Mouse (Mus musculus) forebrain, embryonic 12.5 days (tissue): ENCODE data around the gene Ifitm10. TPM values are rescaled to one million over a fixed set of nuclear protein-coding genes. Genes with fewer than 3 reads are reported as not detected.
A peak's percentile ranks its signal among the peaks of the same experiment; 100 is the strongest.
"Not testable (repeated sequence)": the region's sequence is repeated elsewhere in the genome, so short reads cannot be mapped to it uniquely, and the experiment has no call there.

Experiments used
- ATAC-seq: fragments of 200-750 bp; cut with Nextera tagmentation; 2 replicates; pipeline ENCODE4 v1.8.0; 2017; ENCODE audit warnings: moderate TSS enrichment; ENCODE audit not compliant: low FRiP score
- H3K27ac ChIP-seq: fragments of 300-500 bp; sonication (generic); 2 replicates; pipeline ENCODE4 v1.5.1; 2016; ENCODE audit warnings: mild to moderate bottlenecking
- H3K27me3 ChIP-seq: fragments of 300-500 bp; sonication (generic); 2 replicates; pipeline ENCODE4 v1.6.1; 2016; ENCODE audit warnings: mild to moderate bottlenecking
- H3K36me3 ChIP-seq: fragments of 300-500 bp; sonication (generic); replicated peaks from 2 replicates; pipeline ENCODE4 v1.6.1; 2016; ENCODE audit warnings: mild to moderate bottlenecking
- H3K4me1 ChIP-seq: fragments of 300-500 bp; sonication (generic); 2 replicates; pipeline ENCODE4 v1.6.1; 2016
- H3K4me2 ChIP-seq: fragments of 300-500 bp; sonication (generic); 2 replicates; pipeline ENCODE4 v1.6.1; 2016; ENCODE audit warnings: mild to moderate bottlenecking, moderate library complexity
- H3K4me3 ChIP-seq: fragments of 300-500 bp; sonication (generic); replicated peaks from 2 replicates; pipeline ENCODE4 v1.5.1; 2016; ENCODE audit warnings: mild to moderate bottlenecking
- H3K9ac ChIP-seq: fragments of 300-500 bp; sonication (generic); 2 replicates; pipeline ENCODE4 v1.6.1; 2016; ENCODE audit warnings: mild to moderate bottlenecking
- H3K9me3 ChIP-seq: fragments of 300-500 bp; sonication (generic); 2 replicates; pipeline ENCODE4 v1.6.1; 2016
- WGBS: fragments of 180-500 bp; shearing (Covaris S2); methylation state at CpG from one replicate; pipeline ENCODE4 v1.1.7; 2016; 5-methylcytosine and 5-hydroxymethylcytosine counted together
- polyA plus RNA-seq: library from polyadenylated mRNA; unstranded; fragments of >200 nt; fragmentation: Nextera tagmentation; extraction: Ambion mirVana; gene quantifications from 2 replicates; pipeline ENCODE4 v1.2.1, GENCODE M21; 2016

Ifitm10 gene
- 0.34 and 0.45 TPM in 2 replicates for polyA plus RNA-seq

DNA sequence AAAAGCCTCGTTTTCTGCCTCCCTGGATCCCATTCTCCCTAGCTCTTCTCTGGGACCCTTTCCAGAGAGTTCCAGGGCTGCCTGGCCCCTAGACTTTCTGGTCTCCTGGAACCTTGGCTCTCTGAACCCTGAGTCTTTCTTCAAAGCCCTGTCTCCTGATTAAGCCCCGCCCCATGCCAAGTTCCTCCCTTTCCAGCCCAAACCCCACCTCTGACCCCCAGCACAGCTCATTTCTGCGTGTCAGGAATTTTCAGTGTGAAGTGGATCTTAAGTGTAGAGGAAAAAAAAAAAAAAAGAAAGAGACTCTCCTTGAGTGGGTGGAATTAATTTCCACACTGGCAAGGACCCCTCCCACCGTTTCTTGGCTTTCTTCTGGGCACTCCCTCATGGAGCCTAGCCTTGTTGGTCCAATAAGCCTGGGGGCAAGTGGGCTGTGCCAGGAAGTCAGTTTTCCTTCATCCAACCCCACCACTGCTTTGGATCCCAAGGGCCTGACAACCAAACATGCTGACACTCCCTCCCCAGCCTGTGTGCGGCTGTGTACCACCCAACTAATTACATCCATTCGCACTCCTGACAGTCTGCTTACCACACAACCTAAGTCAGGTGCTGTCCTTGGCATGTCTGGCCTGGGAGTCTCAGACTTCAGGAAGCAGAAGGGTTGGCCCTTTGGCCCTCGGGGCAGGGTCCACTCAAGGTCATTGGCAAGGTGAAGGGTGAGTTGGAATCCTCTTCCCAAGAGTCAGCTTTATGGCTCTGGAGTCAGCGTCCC, at the start of gene Ifitm10:
Gene Ifitm10, minus strand, starts transcription at position 113 of the 772 bp plus-strand sequence.
- no peak for ATAC-seq
- Histone ChIP-seq H3K27ac (no peak within 1 kb of the TSS), H3K4me1 (peaks cover 13% of the 10 kb centered on the region), H3K9ac (no peak within 1 kb of the TSS), H3K4me2 (peak within 1 kb of the TSS; percentile 56; the same call in 1 of the 2 replicates), H3K27me3 (peaks cover 55% of the 10 kb centered on the region), H3K4me3 (no peak within 1 kb of the TSS), H3K9me3 (no peaks in the 10 kb centered on the region), H3K36me3 (peaks cover 31% of the 10 kb centered on the region)
- 69% methylated on average over 8 of the region's 8 CpGs for WGBS

DNA sequence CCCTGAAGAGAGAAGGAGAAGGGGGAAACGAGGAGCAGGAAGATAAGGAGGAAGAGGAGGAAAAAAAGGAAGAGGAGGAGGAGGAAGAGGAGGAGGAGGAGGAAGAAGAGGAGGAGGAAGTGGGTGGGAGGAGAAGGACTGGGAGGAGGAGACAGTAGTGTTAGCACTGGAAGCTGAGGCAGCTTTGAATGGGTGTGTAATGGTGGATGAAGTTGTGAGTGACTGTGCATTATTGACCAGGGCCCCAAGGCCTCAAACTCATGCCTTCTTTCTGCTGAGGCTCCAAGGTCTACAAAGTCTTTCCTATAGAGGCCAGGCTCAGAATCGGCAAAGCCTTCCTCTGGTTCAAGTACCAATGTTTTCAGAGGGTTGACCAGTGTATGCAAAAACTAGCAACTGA, 48.3 kb upstream of the Ifitm10 start:
- no peaks in the 10 kb centered on the region for H3K9me3 ChIP-seq
- no peak overlapping the region for H3K27ac ChIP-seq
- WGBS = 81% methylated on average over 2 of the region's 2 CpGs
- no peaks in the 10 kb centered on the region; the same call in 1 of the 2 replicates for H3K4me1 ChIP-seq
- no peak overlapping the region for H3K4me2 ChIP-seq
- H3K36me3 ChIP-seq = no peaks in the 10 kb centered on the region
- ATAC-seq = no peak
- H3K27me3 ChIP-seq = no peaks in the 10 kb centered on the region
- no peak overlapping the region for H3K9ac ChIP-seq
- no peak overlapping the region for H3K4me3 ChIP-seq

DNA sequence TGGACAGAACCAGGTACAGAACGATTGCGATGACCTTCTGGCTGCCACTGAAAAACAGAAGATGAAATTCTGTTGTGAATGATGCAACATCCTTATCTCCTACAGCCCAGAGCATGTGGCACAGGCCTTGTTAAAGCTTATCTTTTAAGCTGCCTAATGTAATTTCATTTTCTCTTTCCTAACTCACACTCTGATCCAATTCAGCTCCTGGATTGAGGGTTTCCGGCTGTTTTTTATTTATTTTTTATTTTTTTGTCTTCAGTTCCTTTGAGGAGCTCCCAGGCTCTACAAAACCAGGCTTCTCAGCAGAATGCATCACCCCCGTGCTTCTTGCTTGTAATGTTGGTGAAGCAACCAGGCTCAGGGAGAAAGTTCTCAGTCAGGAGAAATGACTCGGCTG, 46.3 kb upstream of the Ifitm10 start:
- no peak for ATAC-seq
- Histone ChIP-seq H3K9me3 (no peaks in the 10 kb centered on the region), H3K4me2 (no peak overlapping the region), H3K4me1 (no peaks in the 10 kb centered on the region), H3K27me3 (no peaks in the 10 kb centered on the region), H3K27ac (no peak overlapping the region), H3K4me3 (no peak overlapping the region), H3K9ac (no peak overlapping the region), H3K36me3 (no peaks in the 10 kb centered on the region)
- whole genome bisulfite sequencing = 86% methylated on average over 5 of the region's 5 CpGs

DNA sequence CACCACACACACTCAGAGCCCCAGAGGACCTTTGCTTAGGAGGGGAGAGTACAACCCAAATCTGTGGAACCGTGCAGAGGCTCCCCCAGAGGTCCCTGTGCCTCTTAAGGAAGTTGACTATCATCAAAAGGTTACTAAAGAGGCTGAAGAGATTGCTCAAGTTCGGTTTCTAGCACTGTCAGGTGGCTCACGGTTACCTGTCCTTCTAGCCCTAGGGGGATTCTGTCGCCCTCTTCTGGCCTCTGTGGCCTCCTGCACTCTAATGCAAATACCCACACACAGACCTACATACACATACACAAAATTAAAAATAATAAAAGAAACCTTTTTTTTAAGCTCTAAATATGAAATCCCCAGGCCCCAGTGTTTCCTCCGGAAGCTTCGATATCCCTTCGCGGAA, 45.1 kb upstream of the Ifitm10 start:
- Histone ChIP-seq H3K9ac (no peak overlapping the region), H3K27ac (no peak overlapping the region), H3K9me3 (no peaks in the 10 kb centered on the region), H3K4me2 (no peak overlapping the region), H3K4me3 (no peak overlapping the region), H3K4me1 (no peaks in the 10 kb centered on the region), H3K36me3 (no peaks in the 10 kb centered on the region), H3K27me3 (no peaks in the 10 kb centered on the region)
- WGBS = 96% methylated on average over 8 of the region's 8 CpGs
- no peak for ATAC-seq

DNA sequence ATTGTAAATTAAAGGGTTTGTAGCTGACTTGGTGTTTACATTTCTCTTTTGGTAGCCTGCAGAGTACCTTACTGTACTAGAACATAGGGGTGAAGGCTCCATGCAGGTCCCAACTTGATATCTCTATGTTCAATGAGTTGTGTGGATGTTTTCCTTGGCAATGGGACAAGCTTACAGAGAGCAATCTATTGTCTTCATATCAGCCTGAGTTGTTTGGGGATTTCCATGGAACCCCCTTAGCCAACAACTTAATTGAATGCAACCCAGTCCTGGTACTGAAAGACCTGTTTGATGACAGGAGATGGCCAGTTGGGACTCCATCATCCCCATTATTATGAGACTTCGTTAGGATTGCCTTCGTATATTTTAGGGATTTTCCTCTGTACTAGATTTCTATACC, 44.5 kb upstream of the Ifitm10 start:
- 91% methylated on average over 2 of the region's 2 CpGs for WGBS

DNA sequence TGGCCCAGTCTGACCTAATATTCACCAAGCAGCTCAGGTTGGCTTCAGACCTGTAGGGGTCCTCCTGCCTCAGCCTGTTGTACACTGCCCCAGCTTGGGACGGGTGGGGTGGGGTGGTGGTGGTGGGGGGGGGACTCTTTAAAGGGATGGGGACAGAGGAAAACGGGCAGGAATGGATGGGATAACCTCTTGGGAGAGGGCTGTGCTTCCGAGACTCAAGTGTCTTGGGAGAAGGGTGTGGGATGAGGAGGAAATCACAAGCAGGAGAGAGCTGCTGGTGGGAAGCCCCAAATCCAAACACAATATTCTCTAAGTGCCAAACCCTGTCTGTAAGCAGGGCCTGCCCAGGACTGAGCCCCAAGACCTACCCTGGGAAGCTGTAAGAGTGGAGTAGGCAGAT, 42.7 kb upstream of the Ifitm10 start:
- Histone ChIP-seq H3K36me3 (no peaks in the 10 kb centered on the region), H3K9me3 (no peaks in the 10 kb centered on the region), H3K9ac (no peak overlapping the region), H3K27me3 (no peaks in the 10 kb centered on the region), H3K4me2 (no peak overlapping the region), H3K4me3 (no peak overlapping the region), H3K4me1 (no peaks in the 10 kb centered on the region), H3K27ac (no peak overlapping the region)
- ATAC-seq = no peak
- WGBS = 81% methylated on average over 3 of the region's 3 CpGs

More for the DNA sequence above, 44.5 kb upstream of the Ifitm10 start:
- Histone ChIP-seq H3K36me3 (no peaks in the 10 kb centered on the region), H3K4me2 (no peak overlapping the region), H3K27ac (no peak overlapping the region), H3K9me3 (no peaks in the 10 kb centered on the region), H3K4me3 (no peak overlapping the region), H3K4me1 (no peaks in the 10 kb centered on the region), H3K9ac (no peak overlapping the region), H3K27me3 (no peaks in the 10 kb centered on the region)
- ATAC-seq = no peak

DNA sequence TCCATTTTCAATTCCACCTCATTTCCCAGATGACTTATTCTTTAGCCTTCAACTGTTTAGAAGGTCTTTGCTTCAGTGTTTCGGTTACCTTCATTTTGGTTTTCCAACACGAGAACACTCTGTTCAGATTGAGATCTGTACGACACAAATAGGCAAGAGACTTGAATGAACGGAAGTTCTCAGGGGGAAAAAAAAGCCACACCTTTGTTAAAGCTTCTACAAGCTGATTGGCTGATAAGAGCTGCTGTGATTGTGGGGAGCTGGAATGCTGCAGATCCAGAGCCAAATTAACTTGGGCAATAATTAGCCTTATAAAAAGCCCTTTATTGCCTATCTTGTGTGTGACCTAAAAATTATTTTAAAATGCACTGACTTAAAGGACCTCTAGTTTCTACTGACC, 41.8 kb upstream of the Ifitm10 start:
- no peaks in the 10 kb centered on the region for H3K9me3 ChIP-seq
- H3K4me2 ChIP-seq = no peak overlapping the region
- no peaks in the 10 kb centered on the region for H3K27me3 ChIP-seq
- H3K9ac ChIP-seq = no peak overlapping the region
- no peak overlapping the region for H3K27ac ChIP-seq
- H3K36me3 ChIP-seq = no peaks in the 10 kb centered on the region
- no peak for ATAC-seq
- WGBS = 52% methylated on average over 4 of the region's 4 CpGs
- H3K4me1 ChIP-seq = no peaks in the 10 kb centered on the region
- no peak overlapping the region for H3K4me3 ChIP-seq

DNA sequence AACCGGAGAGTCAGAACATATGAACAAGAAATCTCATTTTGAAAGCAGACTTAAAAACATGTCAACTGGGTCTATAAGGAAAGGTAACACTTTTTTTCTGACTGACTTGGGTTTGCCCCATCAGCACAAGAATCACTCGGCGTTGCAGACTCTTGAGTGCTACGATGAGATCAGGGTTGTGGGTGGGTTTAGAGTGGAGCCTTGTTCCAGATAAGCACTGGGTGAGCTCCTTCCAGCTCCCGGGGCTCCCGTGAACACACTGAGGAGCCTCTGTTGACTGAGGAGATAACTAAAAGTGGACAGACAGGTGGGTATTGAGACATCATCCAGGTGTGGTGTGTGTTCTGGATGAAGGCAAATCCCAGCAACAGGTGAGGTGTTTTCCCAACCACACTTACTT, 39.7 kb upstream of the Ifitm10 start:
- no peaks in the 10 kb centered on the region for H3K27me3 ChIP-seq
- no peak overlapping the region for H3K4me3 ChIP-seq
- H3K27ac ChIP-seq = no peak overlapping the region
- ATAC-seq = no peak
- no peaks in the 10 kb centered on the region for H3K36me3 ChIP-seq
- H3K4me1 ChIP-seq = no peaks in the 10 kb centered on the region
- no peak overlapping the region for H3K9ac ChIP-seq
- no peak overlapping the region for H3K4me2 ChIP-seq
- 88% methylated on average over 6 of the region's 6 CpGs for WGBS
- H3K9me3 ChIP-seq = no peaks in the 10 kb centered on the region

DNA sequence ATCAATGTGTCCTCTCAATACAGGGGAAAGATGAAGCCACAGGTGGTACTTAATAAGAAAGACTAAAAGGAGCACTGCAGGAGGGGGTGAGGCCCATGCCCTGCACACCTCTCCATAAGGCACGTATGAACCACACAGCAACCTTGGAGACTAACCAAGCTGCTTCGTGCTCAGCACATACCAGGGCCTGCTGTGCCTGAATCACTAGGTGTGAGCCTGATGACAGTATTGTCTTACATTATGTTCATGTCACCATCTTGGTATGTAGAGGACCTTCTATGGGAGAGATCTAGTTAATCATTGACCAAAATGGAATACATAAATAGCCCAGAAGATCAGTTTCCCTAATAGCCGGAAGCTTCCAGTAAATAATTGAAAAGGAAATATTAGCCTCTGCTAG, 36.0 kb upstream of the Ifitm10 start:
- H3K36me3 ChIP-seq = no peaks in the 10 kb centered on the region

DNA sequence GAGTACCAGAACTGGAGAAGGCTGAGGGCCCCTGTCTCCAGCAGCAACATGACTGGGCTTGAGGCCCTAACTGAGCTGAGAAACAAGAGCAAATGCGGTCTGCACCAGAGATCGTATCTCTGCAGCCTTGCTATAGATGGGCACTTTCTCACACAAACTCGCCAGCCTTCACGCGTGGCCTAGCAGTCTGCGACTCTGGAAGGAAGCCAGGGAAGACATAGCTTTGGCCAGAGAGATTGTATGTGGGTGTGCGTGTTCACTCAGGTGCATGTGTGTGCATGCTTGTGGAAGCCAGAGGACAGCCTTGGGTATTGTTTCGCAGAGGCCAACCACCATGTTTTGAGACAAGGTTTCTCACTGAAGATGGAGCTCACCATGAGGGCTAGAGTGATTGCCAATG, 35.1 kb upstream of the Ifitm10 start:
- Histone ChIP-seq H3K4me1 (no peaks in the 10 kb centered on the region), H3K36me3 (no peaks in the 10 kb centered on the region), H3K4me3 (no peak overlapping the region), H3K27ac (no peak overlapping the region), H3K9me3 (no peaks in the 10 kb centered on the region), H3K27me3 (no peaks in the 10 kb centered on the region), H3K4me2 (no peak overlapping the region), H3K9ac (no peak overlapping the region)
- ATAC-seq = no peak
- WGBS = 96% methylated on average over 8 of the region's 8 CpGs

More for the DNA sequence above, 36.0 kb upstream of the Ifitm10 start:
- Histone ChIP-seq H3K4me1 (no peaks in the 10 kb centered on the region), H3K9ac (no peak overlapping the region), H3K27me3 (no peaks in the 10 kb centered on the region), H3K4me2 (no peak overlapping the region), H3K27ac (no peak overlapping the region), H3K9me3 (no peaks in the 10 kb centered on the region), H3K4me3 (no peak overlapping the region)
- no peak for ATAC-seq
- WGBS = 85% methylated on average over 3 of the region's 3 CpGs

DNA sequence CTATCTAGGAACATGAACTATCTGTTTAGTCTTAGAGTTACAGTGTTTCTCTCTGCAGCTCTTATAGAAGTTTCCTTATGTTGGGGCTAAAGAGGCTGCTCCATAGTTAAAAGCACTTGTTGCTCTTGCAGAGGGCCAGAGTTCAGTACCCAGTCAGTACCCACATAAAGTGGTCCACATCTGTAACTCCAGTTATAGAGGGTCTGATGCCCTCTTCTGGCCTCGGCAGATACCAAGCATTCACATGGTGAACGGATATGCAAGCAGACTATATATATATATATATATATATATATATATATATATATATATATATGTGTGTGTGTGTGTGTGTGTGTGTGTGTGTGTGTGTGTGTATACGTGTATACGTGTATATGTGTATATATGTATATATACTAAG, 34.4 kb upstream of the Ifitm10 start:
- Histone ChIP-seq H3K27me3 (no peaks in the 10 kb centered on the region), H3K4me3 (no peak overlapping the region), H3K9me3 (no peaks in the 10 kb centered on the region), H3K36me3 (no peaks in the 10 kb centered on the region), H3K4me1 (no peaks in the 10 kb centered on the region), H3K27ac (no peak overlapping the region), H3K4me2 (no peak overlapping the region), H3K9ac (no peak overlapping the region)
- WGBS = 71% methylated on average over 4 of the region's 4 CpGs
- ATAC-seq = no peak

DNA sequence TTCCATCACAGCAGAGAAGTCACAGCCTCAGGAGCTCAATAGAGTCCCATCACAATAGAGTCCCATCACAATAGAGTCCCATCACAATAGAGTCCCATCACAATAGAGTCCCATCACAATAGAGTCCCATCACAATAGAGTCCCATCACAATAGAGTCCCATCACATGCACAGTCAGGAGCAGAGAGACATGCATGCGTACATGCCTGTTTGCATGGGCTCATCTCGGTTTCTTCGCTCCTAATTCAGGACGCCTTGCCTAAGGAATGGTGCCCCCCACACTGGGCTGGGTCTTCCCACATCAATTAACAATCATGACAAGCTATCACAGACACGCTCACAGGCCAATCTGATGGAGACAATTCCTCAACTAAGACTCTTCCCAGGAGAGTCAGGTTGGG, 31.6 kb upstream of the Ifitm10 start:
- WGBS = 87% methylated on average over 5 of the region's 5 CpGs
- H3K9ac ChIP-seq = not testable (repeated sequence)
- H3K4me1 ChIP-seq = peaks cover 11% of the 10 kb centered on the region

DNA sequence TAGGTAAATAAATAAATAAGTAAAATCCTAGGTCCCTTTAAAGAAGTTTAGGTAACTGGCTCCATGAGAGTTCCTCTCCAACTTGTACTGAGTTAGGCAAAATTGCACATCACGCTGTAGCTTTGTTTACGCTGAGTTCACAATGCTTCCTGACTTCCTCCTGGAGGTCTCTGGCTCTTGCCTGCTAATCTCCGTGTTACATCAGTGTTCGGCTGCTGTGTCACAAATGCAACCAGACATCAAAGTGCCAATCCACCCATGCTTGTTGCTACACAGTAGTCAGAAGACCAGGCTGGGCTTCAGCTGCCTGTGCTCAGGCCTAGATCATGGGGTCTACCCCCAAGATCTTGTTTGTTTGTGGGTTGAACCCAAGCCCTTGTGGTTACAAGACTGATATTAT, 30.0 kb upstream of the Ifitm10 start:
- ATAC-seq = no peak
- 87% methylated on average over 4 of the region's 4 CpGs for WGBS
- peaks cover 11% of the 10 kb centered on the region for H3K4me1 ChIP-seq
- no peak overlapping the region for H3K9ac ChIP-seq
- no peak overlapping the region for H3K4me3 ChIP-seq
- no peaks in the 10 kb centered on the region for H3K36me3 ChIP-seq
- H3K27ac ChIP-seq = no peak overlapping the region
- peaks cover 10% of the 10 kb centered on the region; the same call in 1 of the 2 replicates for H3K27me3 ChIP-seq
- H3K9me3 ChIP-seq = no peaks in the 10 kb centered on the region
- no peak overlapping the region for H3K4me2 ChIP-seq

More for the DNA sequence above, 31.6 kb upstream of the Ifitm10 start:
- not testable (repeated sequence) for H3K27ac ChIP-seq, H3K4me3 ChIP-seq, ATAC-seq, H3K27me3 ChIP-seq, H3K36me3 ChIP-seq, H3K9me3 ChIP-seq, H3K4me2 ChIP-seq
